Mouse (Mus musculus): ENCODE data around the gene Kif21b. TPM values are rescaled to one million over a fixed set of nuclear protein-coding genes. Genes with fewer than 3 reads are reported as not detected.

Gene Kif21b
- total RNA-seq, 2 experiments from 2014 or later, result 5.6 to 10.8 TPM

DNA sequence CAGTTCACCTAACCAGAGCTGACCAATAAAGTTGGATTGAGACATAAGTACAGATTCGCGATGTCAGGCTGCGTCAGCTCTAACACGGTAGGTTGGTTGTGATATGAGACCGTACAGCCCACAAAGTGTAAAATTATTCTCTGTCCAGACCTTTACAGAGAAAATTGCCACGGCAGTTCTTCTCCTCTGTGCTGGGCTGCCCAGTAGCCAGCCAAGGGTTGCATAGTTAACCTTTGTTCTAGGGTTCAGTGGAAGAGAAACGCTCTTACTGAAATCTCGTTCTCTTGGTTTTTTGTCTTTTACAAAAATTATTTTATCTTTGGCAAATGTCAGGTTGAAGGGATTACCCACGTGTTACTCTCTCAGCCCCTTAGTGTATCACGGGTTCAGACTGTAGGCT, 91.2 kb downstream of the Kif21b start:
- ATAC-seq (replicated peaks; ENCODE audit: poor library complexity, severe bottlenecking), result no peak

DNA sequence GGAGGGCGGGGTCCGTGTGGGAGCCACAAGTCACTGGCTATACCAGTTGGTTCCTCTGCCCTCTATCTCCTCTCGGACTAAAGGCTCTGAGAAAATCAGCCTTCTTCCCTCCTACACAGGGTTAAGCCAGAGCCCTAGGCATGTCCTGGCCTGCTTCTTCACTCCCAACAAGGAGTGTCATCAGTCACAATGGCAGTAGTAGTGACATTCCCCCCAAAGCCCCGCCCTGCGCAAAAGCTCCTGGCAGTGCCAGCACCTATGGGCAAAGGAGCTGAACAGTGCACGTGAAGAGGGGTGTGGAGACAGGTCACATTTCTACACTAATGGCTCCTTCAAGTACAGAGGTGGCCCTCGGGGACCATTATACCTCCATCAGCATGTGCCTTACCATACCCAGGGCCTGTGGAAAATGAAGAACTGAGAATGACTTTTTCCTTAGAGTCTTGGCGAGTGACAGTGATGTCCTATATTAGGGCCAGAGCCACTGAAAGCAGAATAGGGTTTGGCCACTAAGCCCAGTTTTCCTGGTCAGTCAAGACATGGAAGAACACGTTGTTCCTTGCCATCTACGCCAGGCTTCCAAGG, 92.7 kb downstream of the Kif21b start:
- no peak for ATAC-seq (replicated peaks; ENCODE audit: poor library complexity, severe bottlenecking)

DNA sequence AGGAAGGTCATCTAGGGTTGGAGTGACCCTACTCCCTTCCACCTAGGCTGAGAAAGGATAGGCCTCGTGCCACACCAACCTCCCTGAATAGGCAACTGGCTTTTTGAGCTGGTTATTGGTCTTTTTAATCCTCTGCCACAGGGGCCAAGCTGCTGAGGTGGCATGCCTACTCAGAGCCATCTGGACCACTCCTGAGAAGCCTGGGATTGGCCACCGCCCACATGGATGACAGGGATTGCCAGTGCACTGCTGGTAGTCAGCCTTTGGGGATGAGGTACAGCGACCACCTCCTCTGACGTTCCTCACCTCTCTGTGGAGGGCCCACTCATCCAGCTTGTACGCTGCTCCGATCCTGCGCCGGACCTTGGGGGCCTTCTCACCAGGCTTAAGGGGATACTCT, 94.7 kb downstream of the Kif21b start:
- no peak for ATAC-seq (replicated peaks; ENCODE audit: poor library complexity, severe bottlenecking)

DNA sequence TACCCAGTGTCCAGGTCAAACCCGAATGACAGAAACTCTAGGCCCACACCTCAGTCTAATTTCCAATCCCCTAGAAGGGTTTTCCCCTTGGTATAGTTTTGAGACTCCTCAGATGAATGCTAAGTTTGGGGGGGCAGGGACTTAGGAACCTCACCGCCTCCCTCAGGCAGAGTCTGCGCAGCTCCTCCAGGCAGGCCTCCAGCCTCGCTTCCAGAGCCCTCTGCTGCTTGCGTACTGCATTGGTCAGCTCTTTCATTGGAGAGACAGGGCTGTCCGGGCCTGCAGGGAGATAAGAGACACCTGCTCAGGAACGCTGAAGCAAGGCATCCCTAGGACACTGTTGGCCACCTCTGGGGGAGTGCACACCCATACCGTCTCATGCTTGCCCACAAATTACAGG, 95.4 kb downstream of the Kif21b start:
- ATAC-seq (replicated peaks; ENCODE audit: poor library complexity, severe bottlenecking), result no peak

Other genes with a start within 250 kb of the Kif21b start
- not detected in 2 replicates for gene Pkp1, start 212.2 kb upstream of the Kif21b start, total RNA-seq (2014; fragmentation: Nextera tagmentation)
- not detected in 2 replicates for gene Pkp1, start 212.2 kb upstream of the Kif21b start, total RNA-seq (2017)
- gene Igfn1, start 125.0 kb upstream of the Kif21b start, total RNA-seq (2014; fragmentation: Nextera tagmentation), result not detected in 2 replicates
- gene Igfn1, start 125.0 kb upstream of the Kif21b start, total RNA-seq (2017), result not detected in 2 replicates
- gene Tmem9, start 123.2 kb upstream of the Kif21b start, total RNA-seq (2014; fragmentation: Nextera tagmentation), result 5.8 and 14.0 TPM in 2 replicates
- gene Tmem9, start 123.2 kb upstream of the Kif21b start, total RNA-seq (2017), result 4.4 and 8.1 TPM in 2 replicates
- not detected in 2 replicates for gene Ascl5, start 80.6 kb upstream of the Kif21b start, total RNA-seq (2014; fragmentation: Nextera tagmentation)
- not detected in 2 replicates for gene Ascl5, start 80.6 kb upstream of the Kif21b start, total RNA-seq (2017)
- gene Cacna1s, start 78.6 kb upstream of the Kif21b start, total RNA-seq (2014; fragmentation: Nextera tagmentation), result not detected in 2 replicates
- gene Cacna1s, start 78.6 kb upstream of the Kif21b start, total RNA-seq (2017), result not detected in 2 replicates
- not detected in 2 replicates for gene Mroh3, start 81.4 kb downstream of the Kif21b start, total RNA-seq (2014; fragmentation: Nextera tagmentation)
- not detected in 2 replicates for gene Mroh3, start 81.4 kb downstream of the Kif21b start, total RNA-seq (2017)
- not detected in 2 replicates for gene Inava, start 102.9 kb downstream of the Kif21b start, total RNA-seq (2014; fragmentation: Nextera tagmentation)
- not detected in 2 replicates for gene Inava, start 102.9 kb downstream of the Kif21b start, total RNA-seq (2017)
- gene Gpr25, start 129.5 kb downstream of the Kif21b start, total RNA-seq (2014; fragmentation: Nextera tagmentation), result not detected in 2 replicates
- gene Gpr25, start 129.5 kb downstream of the Kif21b start, total RNA-seq (2017), result not detected in 2 replicates
- 3.3 and 4.6 TPM in 2 replicates for gene Camsap2, start 214.7 kb downstream of the Kif21b start, total RNA-seq (2014; fragmentation: Nextera tagmentation)
- 6.1 and 9.6 TPM in 2 replicates for gene Camsap2, start 214.7 kb downstream of the Kif21b start, total RNA-seq (2017)